Mouse (Mus musculus): ENCODE measurements around the gene Sec16a. TPM values are rescaled to one million over a fixed set of nuclear protein-coding genes. Genes with fewer than 3 reads are reported as not detected.
A peak's percentile ranks its signal among the peaks of the same experiment; 100 is the strongest.
"Not testable (repeated sequence)": the region's sequence is repeated elsewhere in the genome, so short reads cannot be mapped to it uniquely, and the experiment has no call there.

The Sec16a gene
- total RNA-seq, 2 experiments from 2014 or later, result 39.0 to 52.3 TPM

DNA sequence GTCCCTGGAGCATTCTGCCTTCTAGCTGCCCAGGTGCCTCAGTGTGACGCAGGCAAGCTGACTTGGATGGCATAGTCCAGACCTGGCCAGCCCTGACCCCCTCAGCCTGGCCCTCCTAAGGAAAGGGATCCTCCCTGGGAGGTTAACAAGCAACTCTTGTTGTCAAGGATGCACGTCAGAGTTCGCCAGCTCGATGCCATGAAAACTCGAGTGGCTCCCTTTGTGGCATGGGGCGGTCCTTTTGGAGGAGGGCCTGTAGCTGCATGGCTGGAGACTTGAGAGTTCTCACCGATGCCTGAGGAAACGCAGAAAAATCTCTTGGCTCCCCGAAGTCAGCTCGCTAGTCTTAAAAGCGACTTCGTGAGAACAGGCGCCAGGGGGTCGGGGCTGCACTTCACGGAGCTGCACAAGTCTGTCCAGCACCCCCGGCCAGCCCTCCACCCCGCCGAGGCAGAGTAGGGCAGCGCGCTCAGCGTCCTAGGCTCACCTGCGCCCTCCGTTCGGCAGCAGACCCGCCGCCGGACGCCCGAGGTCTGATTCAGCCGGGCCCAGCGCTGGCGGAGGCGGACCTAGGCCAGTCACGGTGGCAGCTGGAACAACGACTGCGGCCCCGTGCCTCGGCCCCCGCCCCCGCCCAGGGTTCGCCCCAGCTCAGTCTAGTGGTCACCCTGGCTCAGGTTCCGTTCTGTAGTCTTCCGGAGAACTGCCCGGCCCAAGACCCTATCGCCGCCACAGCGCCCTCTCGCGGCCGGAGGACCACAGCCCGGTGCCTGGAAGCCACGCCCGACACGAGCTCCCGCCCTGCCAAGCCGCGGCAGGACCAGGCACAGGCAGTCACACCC lies 36.3 kb downstream of the Sec16a start, which contains the start of gene Inpp5e:
Inpp5e (minus strand) TSS at position 689 of the 842 bp plus-strand sequence.
- intact Hi-C loops (cut with DNase I), result no loop called here
- peak; percentile 98 to 99 for DNase-seq (ENCODE audit: low spot score in 2 of 2)

DNA sequence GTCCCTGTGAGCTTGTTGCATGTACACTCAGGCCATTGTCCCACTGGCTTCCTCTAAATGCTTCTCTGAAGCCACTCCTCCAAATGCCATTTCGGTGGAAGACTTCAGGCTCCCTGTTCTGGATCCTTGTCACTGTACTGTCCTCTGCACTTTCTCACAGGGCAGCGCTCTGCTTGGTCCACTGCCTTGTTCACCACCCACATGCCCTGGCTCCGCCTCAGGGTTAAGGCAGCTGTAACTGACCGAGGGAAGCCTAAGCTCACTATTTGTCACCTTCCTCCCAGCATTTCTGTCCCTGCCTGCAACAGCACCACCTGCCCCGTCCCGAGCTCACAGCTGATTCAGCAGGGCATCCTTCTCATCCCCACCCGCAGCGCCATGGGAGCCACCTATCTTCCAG lies 41.7 kb downstream of the Sec16a start:
- intact Hi-C loops (cut with DNase I), result no loop called here
- no peak for DNase-seq (ENCODE audit: low spot score in 2 of 2)

DNA sequence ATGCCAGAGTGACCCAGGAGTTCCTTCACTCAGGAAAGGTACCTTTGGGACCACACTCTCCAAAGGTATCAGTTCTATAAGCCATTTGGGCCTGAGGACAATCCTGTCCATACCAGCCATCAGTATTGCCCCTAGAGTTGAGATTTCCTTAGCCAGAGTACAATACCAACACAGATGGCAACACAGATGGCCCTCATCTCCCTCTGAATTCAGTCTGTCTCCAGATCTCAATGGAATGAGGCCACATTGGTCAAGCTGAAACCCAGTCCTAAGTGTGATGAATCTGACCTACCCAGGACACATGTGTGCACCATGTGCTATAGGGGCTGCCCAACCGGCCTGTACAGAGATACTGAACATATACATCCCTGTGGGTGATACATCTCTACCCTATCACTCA lies 42.8 kb downstream of the Sec16a start:
- intact Hi-C loops (cut with DNase I), result no loop called here
- no peak for DNase-seq (ENCODE audit: low spot score in 2 of 2)

DNA sequence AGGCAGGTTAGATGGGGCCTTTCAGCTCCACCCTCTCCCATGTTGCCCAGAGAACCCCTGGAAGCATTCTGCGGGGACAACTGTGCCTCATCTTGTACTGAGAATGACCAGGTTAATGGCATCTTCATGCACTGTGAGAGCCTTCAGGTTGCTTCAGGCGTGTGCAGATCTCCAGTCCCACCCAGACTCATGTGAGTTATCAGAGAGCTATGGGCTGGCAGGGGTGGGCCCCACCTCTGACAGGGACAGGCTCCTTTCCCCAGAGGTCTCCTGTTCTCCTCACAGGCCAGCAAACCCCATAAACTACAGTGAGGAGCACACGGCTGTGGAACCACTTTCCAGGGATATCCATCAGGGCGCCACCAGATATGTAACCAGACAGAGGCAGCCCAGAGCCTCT lies 44.0 kb downstream of the Sec16a start:
- intact Hi-C loops (cut with DNase I), result no loop called here
- no peak for DNase-seq (ENCODE audit: low spot score in 2 of 2)

DNA sequence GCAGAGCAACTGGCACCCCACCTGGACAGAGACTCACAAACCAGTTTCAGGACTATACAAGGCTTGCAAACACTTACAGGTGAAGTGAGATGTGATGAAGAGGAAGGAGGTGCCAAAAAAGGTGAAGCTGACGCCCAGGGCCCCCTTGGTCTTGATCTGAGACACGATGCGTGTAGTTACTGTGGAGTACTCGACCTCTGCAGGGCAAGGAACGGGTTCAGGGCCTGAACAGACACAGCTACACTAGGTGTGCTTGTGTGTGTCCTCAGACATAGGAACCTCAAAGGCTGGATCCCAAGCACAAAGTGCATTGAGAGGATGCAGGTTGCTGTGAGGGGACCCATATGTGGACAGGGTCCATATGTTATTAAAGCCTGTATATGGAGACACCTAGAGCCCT lies 44.7 kb downstream of the Sec16a start:
- no peak for DNase-seq (ENCODE audit: low spot score in 2 of 2)
- intact Hi-C loops (cut with DNase I), result no loop called here

DNA sequence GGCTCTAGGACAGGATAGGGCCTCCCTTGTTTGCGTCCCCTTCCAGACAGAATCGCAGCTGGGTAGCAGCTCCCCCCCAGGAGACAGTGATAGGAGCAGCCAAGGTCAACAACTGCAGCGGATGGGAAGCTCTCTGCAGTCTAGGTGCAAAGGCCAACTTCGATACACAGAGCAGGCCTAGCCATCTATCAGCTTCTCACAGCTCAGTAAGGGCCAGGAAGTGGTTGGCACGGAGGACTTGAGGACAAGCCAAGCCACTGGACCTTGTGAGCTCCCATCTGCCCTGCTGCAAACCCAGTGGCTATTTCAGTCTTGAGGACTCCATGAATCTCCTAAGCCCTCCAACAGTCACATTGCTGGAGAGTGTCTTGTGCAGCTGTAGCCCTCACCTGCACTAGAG lies 45.4 kb downstream of the Sec16a start:
- no peak for DNase-seq (ENCODE audit: low spot score in 2 of 2)
- intact Hi-C loops (cut with DNase I), result no loop called here

DNA sequence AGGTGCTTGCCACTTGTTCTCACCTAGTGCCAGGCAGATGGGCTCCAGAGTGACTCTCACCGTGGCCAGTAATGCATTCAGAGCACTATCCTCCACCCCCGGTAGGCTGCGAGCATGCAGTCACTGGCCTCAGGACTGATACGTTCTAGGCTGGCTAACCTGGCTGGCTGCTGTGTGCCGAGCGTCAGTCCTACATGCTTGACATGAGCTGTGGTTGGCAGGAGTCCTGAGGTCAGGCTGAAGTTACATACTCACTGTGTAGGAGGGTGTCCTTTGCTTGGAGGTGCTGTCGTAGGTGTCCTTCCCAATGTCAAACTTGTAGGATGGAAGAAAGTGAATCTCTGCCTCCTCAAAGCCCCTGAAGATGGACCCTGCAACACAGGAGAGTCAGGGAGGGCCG lies 46.0 kb downstream of the Sec16a start:
- DNase-seq (ENCODE audit: low spot score in 2 of 2), result no peak
- intact Hi-C loops (cut with DNase I), result no loop called here

DNA sequence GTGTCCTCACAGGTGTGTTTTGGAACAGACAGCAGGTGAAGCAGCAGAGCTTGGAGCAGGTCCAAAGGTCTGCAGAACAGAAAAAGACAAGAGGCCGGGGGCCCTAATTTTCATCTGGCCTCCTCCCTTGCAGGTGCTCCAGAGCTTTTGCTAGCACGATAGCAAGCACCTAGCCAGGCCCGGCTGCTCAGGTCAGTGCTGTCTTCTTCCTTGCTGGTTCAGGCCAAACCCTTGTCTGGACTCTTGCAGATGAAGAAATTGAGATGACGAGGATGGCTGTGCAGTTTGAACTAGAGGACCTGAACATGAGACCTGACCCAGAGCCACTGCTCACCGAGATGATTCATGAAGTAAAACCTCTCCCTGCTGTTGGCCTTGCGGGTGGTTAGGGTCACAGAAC lies 53.4 kb downstream of the Sec16a start:
- DNase-seq (ENCODE audit: low spot score in 2 of 2), result no peak
- intact Hi-C loops (cut with DNase I), result no loop called here

DNA sequence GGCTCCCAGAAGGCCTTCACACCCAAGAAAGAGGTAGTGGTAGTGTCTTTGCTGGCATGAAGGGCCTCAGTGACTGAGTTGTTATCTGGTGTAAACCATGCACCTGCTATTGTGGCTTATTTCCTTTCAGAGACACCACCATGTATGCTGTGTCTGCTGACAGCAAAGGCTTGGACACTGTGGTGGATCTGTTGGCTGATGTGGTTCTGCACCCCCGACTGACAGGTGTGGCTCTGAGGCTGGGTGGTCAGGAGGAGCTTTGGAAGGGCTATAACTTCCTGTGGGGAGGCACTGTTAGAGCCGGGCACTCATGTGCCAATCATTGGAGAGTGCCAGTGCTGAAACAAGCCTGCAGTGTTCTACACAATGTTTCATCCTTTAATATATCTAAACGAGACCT lies 54.1 kb downstream of the Sec16a start:
- no peak for DNase-seq (ENCODE audit: low spot score in 2 of 2)
- intact Hi-C loops (cut with DNase I), result no loop called here

DNA sequence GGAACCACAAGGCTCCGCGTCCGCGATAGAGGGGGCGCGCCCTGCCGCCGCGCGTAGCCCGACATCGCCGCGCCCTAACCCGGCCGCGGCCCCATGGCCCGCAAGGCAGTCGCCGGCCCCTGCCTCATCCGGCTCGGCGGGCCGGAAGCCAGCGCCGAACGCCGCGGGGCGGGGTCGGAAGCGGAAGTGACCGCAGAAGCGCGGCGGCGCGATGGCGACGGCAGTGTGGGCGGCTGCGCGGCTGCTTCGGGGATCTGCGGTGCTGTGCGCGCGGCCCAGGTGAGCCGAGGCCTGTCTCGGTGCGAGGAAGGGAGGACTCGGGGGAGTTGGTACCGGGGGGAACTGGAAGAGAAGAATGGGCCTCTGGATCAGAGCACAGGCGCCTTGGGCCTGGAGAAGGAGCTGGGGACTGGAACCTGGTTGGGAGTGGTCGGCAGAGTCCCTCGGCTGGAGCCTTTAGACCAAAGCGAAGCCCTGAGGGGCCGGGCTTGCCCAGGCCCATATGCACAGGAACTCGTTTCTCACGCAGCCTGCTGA lies 55.8 kb downstream of the Sec16a start, which contains the start of the genes Entr1 and Pmpca:
Entr1 (minus strand) TSS at position 163 of the 537 bp plus-strand sequence.
Pmpca (plus strand) TSS at position 186 of the 537 bp plus-strand sequence.
- peak; percentile 84 to 90 for DNase-seq (ENCODE audit: low spot score in 2 of 2)
- intact Hi-C loops (cut with DNase I), result loop anchor here (5.0 kb wide), 1 partner anchor 37 kb away; the partner anchor contains the start of gene Dnlz

DNA sequence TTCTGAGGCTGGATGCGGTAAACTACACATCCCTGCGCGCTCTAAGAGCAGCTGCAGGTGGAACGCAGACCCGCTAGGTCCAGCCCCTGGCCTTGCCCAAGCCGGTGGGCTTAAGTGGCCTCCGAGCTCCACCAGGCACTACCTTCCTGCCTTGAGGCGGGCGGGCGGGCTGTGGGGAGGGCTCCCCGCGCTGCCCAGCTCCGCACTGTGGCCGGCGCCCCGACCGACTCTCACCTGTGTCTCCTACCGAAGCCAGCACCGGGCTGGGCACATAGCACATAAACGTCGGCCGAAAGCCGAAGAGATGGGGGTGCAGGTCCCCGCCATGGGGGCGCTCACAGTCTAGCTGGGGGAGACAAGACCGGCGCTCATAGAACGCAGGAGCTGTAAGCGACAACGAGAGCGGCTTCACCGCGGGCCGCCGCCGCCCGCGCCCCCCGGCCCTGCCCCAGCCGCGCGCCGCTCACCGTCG lies 56.3 kb downstream of the Sec16a start:
- intact Hi-C loops (cut with DNase I), result loop anchor here (5.0 kb wide), 1 partner anchor 36 kb away; the partner anchor contains the start of gene Dnlz
- no peak for DNase-seq (ENCODE audit: low spot score in 2 of 2)

DNA sequence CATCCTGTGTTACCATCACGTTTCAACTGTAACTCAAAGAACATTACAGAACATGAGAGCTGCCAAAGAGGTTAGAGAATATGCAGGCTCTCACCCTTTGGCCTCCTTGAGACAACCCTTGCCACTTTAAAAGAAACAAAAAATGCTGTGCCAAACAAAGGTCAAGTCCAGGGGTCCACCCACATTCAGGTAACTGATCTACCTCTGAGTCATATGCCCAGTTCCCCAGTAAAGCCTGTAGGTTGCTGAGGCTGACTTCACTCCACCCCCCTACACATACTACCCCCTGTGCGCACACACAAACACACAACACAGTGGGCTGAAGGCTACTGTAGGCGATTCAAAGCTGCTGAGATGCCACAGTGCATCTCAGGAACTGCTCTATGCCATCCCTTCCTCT lies 57.3 kb downstream of the Sec16a start:
- intact Hi-C loops (cut with DNase I), result loop anchor here (5.0 kb wide), 1 partner anchor 35 kb away; the partner anchor contains the start of gene Dnlz

DNA sequence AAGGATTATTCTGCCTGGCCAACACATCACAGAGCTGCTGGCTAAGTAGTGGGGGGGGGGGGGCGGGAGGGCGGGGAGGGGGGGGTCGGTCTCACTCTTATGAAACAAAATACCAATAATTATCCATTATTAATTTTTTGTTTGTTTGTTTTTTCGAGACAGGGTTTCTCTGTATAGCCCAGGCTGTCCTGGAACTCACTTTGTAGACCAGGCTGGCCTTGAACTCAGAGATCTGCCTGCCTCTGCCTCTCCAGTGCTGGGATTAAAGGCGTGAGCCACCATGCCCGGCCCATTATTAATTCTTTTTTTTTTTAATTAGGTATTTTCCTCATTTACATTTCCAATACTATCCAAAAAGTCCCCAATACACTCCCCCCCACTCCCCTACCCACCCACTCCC lies 64.1 kb downstream of the Sec16a start:
- DNase-seq (ENCODE audit: low spot score in 2 of 2); intact Hi-C loops (cut with DNase I): not testable (repeated sequence)

More for the DNA sequence above, 57.3 kb downstream of the Sec16a start:
- DNase-seq (ENCODE audit: low spot score in 2 of 2), result no peak

DNA sequence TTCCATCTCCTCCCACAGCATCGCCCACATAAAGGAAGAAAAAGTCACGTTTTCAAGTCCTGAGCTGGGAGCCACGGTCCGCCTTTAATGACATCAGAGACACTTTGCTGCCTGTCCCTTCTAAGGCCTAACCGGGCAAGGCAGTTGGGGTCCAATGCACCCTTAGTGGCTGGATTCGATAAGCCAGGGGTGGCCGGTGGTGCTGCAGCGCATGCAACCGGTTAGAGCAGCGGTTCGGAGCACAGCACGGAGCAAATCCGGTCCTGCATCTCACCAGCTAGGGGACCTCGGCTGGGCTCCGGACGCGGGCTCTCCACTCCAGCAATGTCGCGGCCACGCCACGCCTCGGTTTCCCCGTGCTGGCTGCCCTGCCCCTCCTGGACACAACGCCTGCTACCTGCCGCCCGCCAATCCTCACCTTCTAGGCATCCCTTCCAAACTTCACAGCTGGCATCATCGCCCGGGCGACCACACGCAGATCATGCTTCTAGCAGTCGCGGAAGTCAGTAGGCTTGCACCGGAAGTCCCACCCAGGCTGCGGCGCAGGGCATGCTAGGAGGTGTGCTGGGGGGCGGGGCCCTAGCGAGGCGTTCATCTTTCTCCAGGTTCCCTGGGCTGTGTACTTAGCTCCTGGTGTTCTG lies 64.8 kb downstream of the Sec16a start, which contains the start of gene Snapc4:
Snapc4 (minus strand) TSS at position 523 of the 641 bp plus-strand sequence.
- intact Hi-C loops (cut with DNase I), result no loop called here
- DNase-seq (ENCODE audit: low spot score in 2 of 2), result peak; percentile 81 to 84

DNA sequence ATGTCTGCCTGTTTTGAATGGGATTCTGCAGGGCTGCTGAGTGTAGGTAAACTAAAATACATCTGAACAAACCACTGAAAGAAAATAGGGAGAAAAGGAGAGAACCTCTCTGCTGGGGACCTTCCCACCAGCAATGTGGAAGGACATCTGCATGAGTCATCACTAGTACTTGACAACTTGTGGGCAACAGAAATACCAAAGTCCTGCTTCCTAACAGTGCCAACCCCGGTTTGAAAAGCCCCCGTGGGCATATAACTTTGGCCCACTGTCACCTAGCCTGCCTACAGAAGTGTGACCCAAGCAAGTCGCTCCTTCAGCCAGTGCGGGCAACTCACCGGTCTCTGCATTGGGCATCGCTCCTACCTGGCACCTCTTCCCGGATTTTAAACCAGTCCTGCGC lies 72.6 kb downstream of the Sec16a start:
- intact Hi-C loops (cut with DNase I), result no loop called here
- DNase-seq (ENCODE audit: low spot score in 2 of 2), result no peak

DNA sequence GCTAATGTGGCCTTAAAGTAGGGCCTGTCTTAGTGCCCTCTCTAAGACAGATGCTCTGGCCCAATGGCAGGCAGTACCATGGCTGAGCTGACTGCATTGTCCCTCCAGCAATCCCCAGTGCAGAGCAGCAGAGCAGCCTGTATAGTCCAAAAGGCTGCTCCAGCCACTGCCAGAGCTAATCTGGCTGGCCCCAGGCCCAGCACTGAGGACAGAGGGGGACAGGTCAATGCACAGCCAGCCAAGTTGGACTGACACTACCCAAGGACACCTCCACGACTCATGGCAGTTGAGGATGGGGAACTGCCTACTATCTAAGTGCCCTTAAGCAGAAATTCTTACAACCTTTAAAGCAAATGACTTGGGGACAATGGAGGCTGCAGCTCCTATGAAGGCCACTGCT lies 76.4 kb downstream of the Sec16a start:
- no peak for DNase-seq (ENCODE audit: low spot score in 2 of 2)
- intact Hi-C loops (cut with DNase I), result no loop called here

DNA sequence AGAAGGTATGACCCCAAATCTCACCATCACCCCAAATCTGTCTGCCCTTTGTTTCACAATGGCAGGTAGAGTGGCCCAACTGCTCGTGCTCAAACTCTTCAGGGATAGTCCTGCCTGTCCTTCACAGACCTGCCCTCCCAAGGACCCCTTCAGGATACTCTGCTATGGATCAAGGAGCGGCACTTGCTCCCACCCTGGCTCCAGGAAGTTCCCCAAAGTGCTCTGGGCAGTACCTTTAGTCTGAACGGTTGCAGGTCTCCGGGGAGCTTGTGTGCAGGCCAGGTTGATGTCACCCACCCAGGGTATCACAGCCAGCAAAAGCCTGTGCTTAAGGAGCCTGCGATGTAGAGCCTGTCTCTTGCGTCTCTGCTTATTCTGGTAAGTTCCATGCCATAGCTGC lies 77.1 kb downstream of the Sec16a start:
- intact Hi-C loops (cut with DNase I), result no loop called here
- no peak for DNase-seq (ENCODE audit: low spot score in 2 of 2)

DNA sequence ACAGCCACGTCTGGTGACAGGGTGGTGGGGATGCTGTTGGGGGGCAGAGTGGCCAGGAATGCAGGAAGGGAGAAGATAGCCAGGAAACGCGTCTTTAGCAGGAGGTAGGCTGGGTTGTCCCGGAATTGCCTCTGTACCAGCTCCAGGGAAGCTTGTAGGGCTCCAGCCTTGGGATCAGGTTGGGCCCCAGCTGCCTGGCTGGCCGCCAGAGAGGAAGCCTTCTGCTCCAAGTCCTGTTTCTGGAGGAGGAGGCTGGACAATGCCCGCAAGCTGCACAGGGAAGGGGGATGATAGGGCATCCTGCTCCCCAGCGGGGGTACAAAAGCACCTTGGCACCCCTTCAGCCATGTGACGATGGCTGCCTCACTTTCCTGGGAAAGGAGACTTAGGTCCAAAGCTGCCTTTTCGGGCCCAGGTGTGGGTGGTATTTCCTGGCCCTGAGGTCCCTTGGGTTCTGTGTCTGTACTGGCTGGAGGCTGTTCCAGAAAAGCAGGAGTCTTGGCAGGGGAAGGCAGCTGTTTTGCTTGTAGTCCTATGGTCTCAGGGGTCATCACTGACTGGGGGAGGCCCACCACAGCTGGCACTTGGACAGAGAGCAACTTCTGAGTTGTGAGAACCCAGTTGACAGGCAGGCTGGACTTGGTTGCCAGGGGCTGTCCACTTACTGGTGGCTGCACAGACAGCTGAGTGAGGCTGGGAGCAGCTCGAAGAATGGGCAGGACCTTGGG lies 80.1 kb downstream of the Sec16a start:
- intact Hi-C loops (cut with DNase I), result no loop called here
- no peak for DNase-seq (ENCODE audit: low spot score in 2 of 2)

DNA sequence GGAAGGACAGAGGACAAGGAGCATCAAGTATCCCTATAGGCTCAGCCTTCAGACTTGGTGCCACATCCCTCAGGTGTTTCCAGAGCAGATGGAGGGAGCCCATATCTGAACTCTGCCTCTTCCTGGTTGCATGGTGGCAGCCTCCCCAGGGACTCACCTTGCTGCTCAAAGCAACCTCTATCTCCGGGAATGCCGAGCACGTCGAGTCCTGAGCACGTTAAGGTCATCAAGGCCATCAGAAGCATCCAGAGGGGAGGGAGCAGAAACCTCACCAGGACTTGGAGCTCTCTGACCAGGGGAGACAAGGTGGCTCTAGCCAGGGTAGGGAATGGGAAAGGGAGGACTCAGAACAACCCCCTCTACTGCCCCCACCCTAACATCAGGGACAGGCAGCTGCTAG lies 81.5 kb downstream of the Sec16a start:
- DNase-seq (ENCODE audit: low spot score in 2 of 2), result no peak
- intact Hi-C loops (cut with DNase I), result no loop called here

DNA sequence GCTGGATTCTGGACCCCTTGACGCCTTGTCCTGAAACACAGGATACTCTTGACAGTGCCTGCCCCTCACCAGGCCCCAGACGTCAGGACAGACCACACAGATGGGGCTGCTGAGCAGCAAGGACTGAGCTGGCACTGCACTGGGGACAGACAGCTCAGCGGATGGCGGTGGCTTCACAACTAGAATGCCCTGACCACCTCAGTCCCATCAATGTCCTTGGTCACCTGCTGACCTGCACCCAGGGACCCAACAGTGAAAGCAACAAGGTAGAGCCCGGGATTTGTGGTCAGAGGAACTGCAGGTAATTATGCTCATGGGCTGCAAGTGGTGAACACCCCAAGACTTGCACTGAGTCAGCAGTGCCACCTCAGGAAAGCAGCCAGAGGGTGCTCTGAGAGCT lies 82.0 kb downstream of the Sec16a start:
- intact Hi-C loops (cut with DNase I), result no loop called here
- no peak for DNase-seq (ENCODE audit: low spot score in 2 of 2)

All from left cerebral cortex, postnatal 36 days (tissue).